Mouse (Mus musculus): Measurements from ENCODE around the gene Kif24. TPM values are rescaled to one million over a fixed set of nuclear protein-coding genes. Genes with fewer than 3 reads are reported as not detected.

Kif24 gene
- polyA plus RNA-seq, 1 experiment from 2014 or later, result 4.3 TPM

DNA sequence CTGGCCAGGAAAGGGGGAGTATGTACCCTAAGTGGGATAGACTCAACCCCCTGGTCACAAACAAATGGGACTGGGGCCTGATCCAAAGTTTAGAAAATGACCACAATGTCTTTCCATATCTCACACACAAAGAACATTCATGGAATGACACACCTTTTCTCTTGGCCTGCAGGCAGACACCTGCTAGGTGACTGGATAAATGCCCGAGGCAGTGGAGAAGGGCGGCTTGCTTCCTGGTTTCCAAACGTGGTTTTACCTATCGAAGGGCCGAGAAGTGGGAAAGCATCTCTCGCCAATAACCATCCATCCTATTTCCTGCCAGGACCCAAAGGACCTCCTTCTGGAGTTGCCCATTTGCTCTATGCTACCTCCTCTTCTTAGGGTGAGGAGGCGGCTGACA lies 28.3 kb upstream of the Kif24 start:
- H3K36me3 ChIP-seq (ENCODE audit: control insufficient read depth, insufficient read depth, low read length), result no peaks in the 10 kb centered on the region
- 74% methylated on average over 7 of the region's 7 CpGs for WGBS
- H3K27me3 ChIP-seq (ENCODE audit: control insufficient read depth, insufficient read depth, low read length), result peaks cover 27% of the 10 kb centered on the region
- H3K9ac ChIP-seq (ENCODE audit: low read length), result no peak overlapping the region
- H3K27ac ChIP-seq (replicated peaks in 1 of 2; ENCODE audit: control insufficient read depth in 1 of 2, insufficient read depth in 1 of 2, low read depth in 2 of 2, low read length in 2 of 2), result no peak overlapping the region
- no peak for ATAC-seq (ENCODE audit: insufficient number of reproducible peaks, insufficient read depth, low FRiP score, low read depth)
- peaks cover 6% of the 10 kb centered on the region in 2 experiments; a peak in 3 of 4 replicates for H3K4me1 ChIP-seq (ENCODE audit: control insufficient read depth in 2 of 2, insufficient read depth in 2 of 2, low read length in 2 of 2)
- H3K4me3 ChIP-seq (ENCODE audit: control insufficient read depth in 1 of 2, insufficient read depth in 1 of 2, low read depth in 1 of 2, low read length in 2 of 2), result no peak overlapping the region
- no peaks in the 10 kb centered on the region for H3K9me3 ChIP-seq (ENCODE audit: control insufficient read depth, low read length)
- H3K4me2 ChIP-seq (ENCODE audit: low read length), result no peak overlapping the region

DNA sequence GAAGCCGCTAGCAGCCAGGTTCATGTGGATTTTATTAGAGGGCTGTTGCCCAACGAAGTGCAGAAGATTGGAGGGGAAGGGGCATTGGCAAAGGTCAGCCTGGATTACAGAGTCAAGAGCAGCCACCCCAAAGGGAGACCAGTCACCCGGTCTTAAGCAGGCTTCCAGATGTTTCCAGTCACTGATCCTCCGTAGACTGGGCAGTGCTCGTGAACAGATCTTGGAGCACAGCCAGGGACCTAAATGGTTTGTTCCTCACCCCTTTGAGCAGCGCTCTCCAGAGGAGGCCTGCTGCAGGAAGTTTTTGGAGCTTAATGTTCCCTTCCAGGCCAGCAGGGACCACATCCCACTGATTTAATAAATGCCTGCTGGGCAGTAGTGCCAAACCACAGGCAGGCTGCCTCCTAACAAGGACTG lies 16.9 kb upstream of the Kif24 start:
- H3K4me2 ChIP-seq (ENCODE audit: low read length), result no peak overlapping the region
- ATAC-seq (ENCODE audit: insufficient number of reproducible peaks, insufficient read depth, low FRiP score, low read depth), result no peak
- no peaks in the 10 kb centered on the region for H3K27me3 ChIP-seq (ENCODE audit: control insufficient read depth, insufficient read depth, low read length)

DNA sequence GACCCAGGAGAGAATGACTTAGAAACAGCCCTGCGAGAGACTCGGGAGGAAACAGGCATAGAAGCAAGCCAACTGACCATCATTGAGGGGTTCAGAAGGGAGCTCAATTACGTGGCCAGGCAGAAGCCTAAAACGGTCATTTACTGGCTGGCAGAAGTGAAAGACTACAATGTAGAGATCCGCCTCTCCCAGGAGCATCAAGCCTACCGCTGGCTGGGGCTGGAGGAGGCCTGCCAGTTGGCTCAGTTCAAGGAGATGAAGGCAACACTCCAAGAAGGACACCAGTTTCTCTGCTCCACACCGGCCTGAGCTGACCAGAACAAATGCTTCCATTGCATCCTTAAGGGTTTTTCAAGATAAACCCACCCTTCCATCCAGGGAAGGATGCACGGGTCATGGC lies 15.6 kb upstream of the Kif24 start:
- Histone ChIP-seq H3K4me1 (ENCODE audit: control insufficient read depth in 2 of 2, insufficient read depth in 2 of 2, low read length in 2 of 2) (peaks cover 5 to 6% of the 10 kb centered on the region in 2 experiments; a peak in 1 of 4 replicates), H3K27me3 (ENCODE audit: control insufficient read depth, insufficient read depth, low read length) (no peaks in the 10 kb centered on the region), H3K4me3 (ENCODE audit: control insufficient read depth in 1 of 2, insufficient read depth in 1 of 2, low read depth in 1 of 2, low read length in 2 of 2) (no peak overlapping the region), H3K4me2 (ENCODE audit: low read length) (no peak overlapping the region), H3K9ac (ENCODE audit: low read length) (no peak overlapping the region), H3K9me3 (ENCODE audit: control insufficient read depth, low read length) (no peaks in the 10 kb centered on the region), H3K36me3 (ENCODE audit: control insufficient read depth, insufficient read depth, low read length) (peaks cover 7% of the 10 kb centered on the region; the same call in 1 of the 2 replicates), H3K27ac (replicated peaks in 1 of 2; ENCODE audit: control insufficient read depth in 1 of 2, insufficient read depth in 1 of 2, low read depth in 2 of 2, low read length in 2 of 2) (0 out of 4 replicates have a peak overlapping the region, but pooled peaks of 1 of the 2 experiments have one; percentile 0)
- ATAC-seq (ENCODE audit: insufficient number of reproducible peaks, insufficient read depth, low FRiP score, low read depth), result no peak
- WGBS, result 74% methylated on average over 8 of the region's 8 CpGs

More for the DNA sequence above, 16.9 kb upstream of the Kif24 start:
- no peak overlapping the region; a peak in 1 of 4 replicates for H3K27ac ChIP-seq (replicated peaks in 1 of 2; ENCODE audit: control insufficient read depth in 1 of 2, insufficient read depth in 1 of 2, low read depth in 2 of 2, low read length in 2 of 2)
- H3K36me3 ChIP-seq (ENCODE audit: control insufficient read depth, insufficient read depth, low read length), result peaks cover 7% of the 10 kb centered on the region; the same call in 1 of the 2 replicates
- H3K4me1 ChIP-seq (ENCODE audit: control insufficient read depth in 2 of 2, insufficient read depth in 2 of 2, low read length in 2 of 2), result peaks cover 5 to 6% of the 10 kb centered on the region in 2 experiments; a peak in 1 of 4 replicates
- no peak overlapping the region for H3K4me3 ChIP-seq (ENCODE audit: control insufficient read depth in 1 of 2, insufficient read depth in 1 of 2, low read depth in 1 of 2, low read length in 2 of 2)
- H3K9me3 ChIP-seq (ENCODE audit: control insufficient read depth, low read length), result peaks cover 4% of the 10 kb centered on the region; the same call in 1 of the 2 replicates
- H3K9ac ChIP-seq (ENCODE audit: low read length), result no peak overlapping the region
- WGBS, result 32% methylated on average over 6 of the region's 6 CpGs

DNA sequence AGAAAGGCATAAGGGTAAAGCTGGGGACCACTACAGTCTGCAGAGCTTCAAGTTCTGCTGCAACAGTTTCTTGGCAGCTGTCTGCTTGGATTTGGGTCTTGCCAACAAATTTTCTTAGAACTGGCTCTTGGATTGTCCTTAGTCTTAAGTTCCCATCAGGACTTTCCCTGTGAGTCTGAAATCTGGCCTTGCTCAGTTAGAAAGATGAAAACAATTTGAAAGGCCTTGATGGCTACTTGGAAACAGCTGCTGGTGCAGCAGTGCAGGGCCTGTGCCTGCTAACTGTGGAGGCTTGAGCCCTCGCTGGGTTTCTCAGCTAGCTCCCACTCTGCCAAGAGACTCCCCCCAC lies 14.7 kb upstream of the Kif24 start:
- no peaks in the 10 kb centered on the region for H3K27me3 ChIP-seq (ENCODE audit: control insufficient read depth, insufficient read depth, low read length)
- H3K27ac ChIP-seq (replicated peaks in 1 of 2; ENCODE audit: control insufficient read depth in 1 of 2, insufficient read depth in 1 of 2, low read depth in 2 of 2, low read length in 2 of 2), result 0 out of 4 replicates have a peak overlapping the region, but pooled peaks of 1 of the 2 experiments have one; percentile 0
- WGBS, result 68% methylated on average over 1 of the region's 1 CpGs
- peaks cover 7% of the 10 kb centered on the region; the same call in 1 of the 2 replicates for H3K36me3 ChIP-seq (ENCODE audit: control insufficient read depth, insufficient read depth, low read length)
- ATAC-seq (ENCODE audit: insufficient number of reproducible peaks, insufficient read depth, low FRiP score, low read depth), result peak; percentile 16; the same call in 1 of the 2 replicates
- no peaks in the 10 kb centered on the region for H3K9me3 ChIP-seq (ENCODE audit: control insufficient read depth, low read length)
- H3K4me1 ChIP-seq (ENCODE audit: control insufficient read depth in 2 of 2, insufficient read depth in 2 of 2, low read length in 2 of 2), result peaks cover 5 to 6% of the 10 kb centered on the region in 2 experiments; a peak in 1 of 4 replicates
- H3K4me3 ChIP-seq (ENCODE audit: control insufficient read depth in 1 of 2, insufficient read depth in 1 of 2, low read depth in 1 of 2, low read length in 2 of 2), result no peak overlapping the region
- no peak overlapping the region for H3K4me2 ChIP-seq (ENCODE audit: low read length)
- H3K9ac ChIP-seq (ENCODE audit: low read length), result no peak overlapping the region

DNA sequence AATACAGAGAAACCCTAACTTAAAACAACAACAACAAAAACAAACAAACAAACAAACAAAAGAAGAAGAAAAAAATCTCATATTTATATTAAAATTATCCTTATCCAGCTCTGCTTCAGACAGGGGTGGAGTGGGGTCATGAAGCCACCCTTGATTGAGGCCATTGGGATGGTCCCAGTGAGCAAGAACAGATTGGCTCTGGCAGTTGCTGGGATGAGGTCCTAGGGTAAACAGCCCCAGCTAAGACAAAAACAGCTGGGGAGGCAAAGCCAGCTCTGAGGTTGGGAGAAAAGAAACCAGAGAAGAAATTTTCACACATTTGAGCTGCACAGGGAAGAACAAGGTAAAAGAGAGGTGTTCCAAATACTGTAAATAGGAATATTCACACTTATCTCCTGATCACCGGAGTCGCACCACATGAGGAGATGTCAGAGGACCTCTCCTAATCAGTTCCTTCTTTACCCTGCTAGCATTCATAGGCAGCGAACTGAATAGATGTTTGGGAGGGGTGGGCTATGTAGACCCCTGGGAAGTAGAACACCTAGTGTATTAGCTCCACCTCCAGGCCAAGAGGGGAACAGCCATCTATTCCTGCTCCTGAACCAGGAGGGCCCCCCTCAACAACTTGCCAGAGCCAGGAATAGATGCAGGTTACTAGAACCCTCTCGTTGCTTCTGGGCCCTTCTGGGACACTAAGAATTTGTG lies 14.2 kb upstream of the Kif24 start:
- Histone ChIP-seq H3K27ac (replicated peaks in 1 of 2; ENCODE audit: control insufficient read depth in 1 of 2, insufficient read depth in 1 of 2, low read depth in 2 of 2, low read length in 2 of 2) (no peak overlapping the region), H3K4me3 (ENCODE audit: control insufficient read depth in 1 of 2, insufficient read depth in 1 of 2, low read depth in 1 of 2, low read length in 2 of 2) (no peak overlapping the region), H3K4me1 (ENCODE audit: control insufficient read depth in 2 of 2, insufficient read depth in 2 of 2, low read length in 2 of 2) (peaks cover 5 to 6% of the 10 kb centered on the region in 2 experiments; a peak in 1 of 4 replicates), H3K36me3 (ENCODE audit: control insufficient read depth, insufficient read depth, low read length) (peaks cover 7% of the 10 kb centered on the region; the same call in 1 of the 2 replicates), H3K9me3 (ENCODE audit: control insufficient read depth, low read length) (no peaks in the 10 kb centered on the region), H3K4me2 (ENCODE audit: low read length) (no peak overlapping the region), H3K9ac (ENCODE audit: low read length) (no peak overlapping the region), H3K27me3 (ENCODE audit: control insufficient read depth, insufficient read depth, low read length) (no peaks in the 10 kb centered on the region)
- 58% methylated on average over 4 of the region's 4 CpGs for WGBS
- ATAC-seq (ENCODE audit: insufficient number of reproducible peaks, insufficient read depth, low FRiP score, low read depth), result 0 out of 2 replicates have a peak, but pooled peaks have one; percentile 23

DNA sequence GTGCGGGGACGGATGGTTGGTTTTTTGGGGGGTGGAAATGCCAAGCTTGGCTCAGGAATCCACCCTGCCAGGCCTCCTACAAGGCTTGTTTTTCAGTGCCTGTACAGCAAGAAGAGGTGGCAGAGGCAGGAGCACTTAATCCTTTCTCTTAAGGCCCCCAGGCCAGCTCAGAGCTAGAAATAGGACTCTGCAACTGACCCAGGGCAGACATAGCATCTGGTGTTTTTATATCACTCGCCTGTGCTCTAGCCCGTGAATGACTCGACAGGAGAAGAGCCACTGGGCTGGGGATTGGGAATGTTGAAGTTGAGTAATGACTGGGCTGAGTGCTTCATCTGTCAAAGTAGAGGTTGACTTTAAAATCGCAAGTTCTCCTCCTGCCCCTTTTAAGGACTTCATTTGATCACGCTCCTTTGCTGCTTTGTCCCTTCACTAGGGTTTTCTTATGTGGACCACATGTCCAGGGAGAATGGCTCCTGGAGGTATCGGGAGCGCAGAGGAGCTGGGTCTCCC lies 13.0 kb upstream of the Kif24 start:
- Histone ChIP-seq H3K4me3 (ENCODE audit: control insufficient read depth in 1 of 2, insufficient read depth in 1 of 2, low read depth in 1 of 2, low read length in 2 of 2) (no peak overlapping the region), H3K27me3 (ENCODE audit: control insufficient read depth, insufficient read depth, low read length) (no peaks in the 10 kb centered on the region), H3K4me2 (ENCODE audit: low read length) (no peak overlapping the region), H3K9ac (ENCODE audit: low read length) (no peak overlapping the region), H3K9me3 (ENCODE audit: control insufficient read depth, low read length) (no peaks in the 10 kb centered on the region), H3K27ac (replicated peaks in 1 of 2; ENCODE audit: control insufficient read depth in 1 of 2, insufficient read depth in 1 of 2, low read depth in 2 of 2, low read length in 2 of 2) (no peak overlapping the region), H3K36me3 (ENCODE audit: control insufficient read depth, insufficient read depth, low read length) (peaks cover 7% of the 10 kb centered on the region; the same call in 1 of the 2 replicates), H3K4me1 (ENCODE audit: control insufficient read depth in 2 of 2, insufficient read depth in 2 of 2, low read length in 2 of 2) (peaks cover 5 to 6% of the 10 kb centered on the region in 2 experiments; a peak in 1 of 4 replicates)
- ATAC-seq (ENCODE audit: insufficient number of reproducible peaks, insufficient read depth, low FRiP score, low read depth), result no peak
- 71% methylated on average over 9 of the region's 9 CpGs for WGBS

DNA sequence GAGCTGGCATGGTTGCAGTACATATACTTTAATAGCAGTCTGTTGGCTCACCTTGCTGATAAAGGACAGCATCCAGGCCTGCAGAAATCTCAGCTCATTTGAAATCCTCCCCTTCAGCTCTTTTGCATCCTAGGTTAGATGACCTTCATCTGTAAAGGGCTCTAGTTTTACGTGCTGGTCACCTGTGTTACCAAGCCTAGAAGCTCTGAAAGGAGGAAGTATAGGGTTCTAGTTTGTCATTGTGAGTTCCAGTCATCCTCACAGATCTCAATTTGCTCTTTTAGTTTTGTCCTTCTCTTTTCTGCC lies 6.7 kb upstream of the Kif24 start:
- H3K4me3 ChIP-seq (ENCODE audit: control insufficient read depth in 1 of 2, insufficient read depth in 1 of 2, low read depth in 1 of 2, low read length in 2 of 2), result no peak overlapping the region
- ATAC-seq (ENCODE audit: insufficient number of reproducible peaks, insufficient read depth, low FRiP score, low read depth), result no peak
- H3K4me2 ChIP-seq (ENCODE audit: low read length), result no peak overlapping the region
- no peaks in the 10 kb centered on the region for H3K27me3 ChIP-seq (ENCODE audit: control insufficient read depth, insufficient read depth, low read length)
- WGBS, result 83% methylated on average over 1 of the region's 1 CpGs
- H3K4me1 ChIP-seq (ENCODE audit: control insufficient read depth in 2 of 2, insufficient read depth in 2 of 2, low read length in 2 of 2), result 0 out of 4 replicates have a peak, but pooled peaks cover 0 to 3% of the 10 kb centered on the region in 2 experiments
- no peaks in the 10 kb centered on the region for H3K36me3 ChIP-seq (ENCODE audit: control insufficient read depth, insufficient read depth, low read length)
- no peak overlapping the region for H3K9ac ChIP-seq (ENCODE audit: low read length)
- no peak overlapping the region for H3K27ac ChIP-seq (replicated peaks in 1 of 2; ENCODE audit: control insufficient read depth in 1 of 2, insufficient read depth in 1 of 2, low read depth in 2 of 2, low read length in 2 of 2)
- H3K9me3 ChIP-seq (ENCODE audit: control insufficient read depth, low read length), result no peaks in the 10 kb centered on the region

Measured in heart, embryonic 14.5 days (tissue).